Mouse (Mus musculus) kidney, embryonic 15.5 days (tissue): ENCODE results near the gene Adgrl2. TPM values are rescaled to one million over a fixed set of nuclear protein-coding genes. Genes with fewer than 3 reads are reported as not detected.

Experiments used
- ATAC-seq: fragments of 200-750 bp; cut with Nextera tagmentation; replicated peaks from 2 replicates; pipeline ENCODE4 v1.8.0; 2017; ENCODE audit warnings: moderate TSS enrichment; ENCODE audit not compliant: low FRiP score
- H3K27ac ChIP-seq: fragments of 300-500 bp; sonication (generic); 2 replicates; pipeline ENCODE4 v1.5.1; 2015; ENCODE audit warnings: mild to moderate bottlenecking, inconsistent platforms
- H3K27me3 ChIP-seq: fragments of 300-500 bp; sonication (generic); 2 replicates; pipeline ENCODE4 v1.6.1; 2015; ENCODE audit warnings: inconsistent platforms
- H3K36me3 ChIP-seq: fragments of 300-500 bp; sonication (generic); 2 replicates; pipeline ENCODE4 v1.6.1; 2015; ENCODE audit warnings: inconsistent platforms
- H3K4me1 ChIP-seq: fragments of 300-500 bp; sonication (generic); 2 replicates; pipeline ENCODE4 v1.6.1; 2015; ENCODE audit warnings: inconsistent platforms
- H3K4me2 ChIP-seq: fragments of 300-500 bp; sonication (generic); 2 replicates; pipeline ENCODE4 v1.6.1; 2015; ENCODE audit warnings: moderate library complexity, mild to moderate bottlenecking, inconsistent platforms
- H3K4me3 ChIP-seq: fragments of 300-500 bp; sonication (generic); replicated peaks from 2 replicates; pipeline ENCODE4 v1.5.1; 2015; ENCODE audit warnings: mild to moderate bottlenecking, inconsistent platforms
- H3K9ac ChIP-seq: fragments of 300-500 bp; sonication (generic); 2 replicates; pipeline ENCODE4 v1.6.1; 2015; ENCODE audit warnings: mild to moderate bottlenecking, inconsistent platforms
- H3K9me3 ChIP-seq: fragments of 300-500 bp; sonication (generic); replicated peaks from 2 replicates; pipeline ENCODE4 v1.6.1; 2016; ENCODE audit warnings: inconsistent platforms
- WGBS: fragments of 180-500 bp; shearing (Covaris S2); methylation state at CpG from one replicate; pipeline ENCODE4 v1.1.7; 2015; ENCODE audit warnings: mixed read lengths; 5-methylcytosine and 5-hydroxymethylcytosine counted together
- polyA plus RNA-seq: library from polyadenylated mRNA; unstranded; fragments of >200 nt; fragmentation: Nextera tagmentation; extraction: Ambion mirVana; gene quantifications from 2 replicates; pipeline ENCODE4 v1.2.1, GENCODE M21; 2015

Gene Adgrl2
- polyA plus RNA-seq, 1 experiment from 2014 or later: 64.6 TPM

DNA sequence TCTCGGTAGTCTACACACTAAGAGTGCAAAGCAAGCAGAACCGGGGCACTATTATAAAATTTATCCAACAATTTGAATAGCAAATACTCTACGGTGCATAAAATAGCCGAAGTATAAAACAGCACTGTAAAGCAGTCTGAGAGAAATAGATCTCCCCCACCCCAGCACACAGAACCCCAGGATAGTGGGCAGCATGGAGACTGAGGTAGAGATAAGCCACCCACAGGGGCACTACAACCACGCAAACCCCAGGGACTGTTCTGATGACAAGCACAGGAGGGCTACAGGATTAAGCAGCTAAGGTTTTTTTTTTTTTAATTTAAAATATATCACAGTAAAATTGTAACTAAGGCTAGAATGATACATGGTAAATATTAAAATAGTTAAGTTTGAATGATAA, 123.7 kb downstream of the Adgrl2 start:
- Histone ChIP-seq H3K27ac (no peak overlapping the region), H3K27me3 (no peaks in the 10 kb centered on the region), H3K4me3 (no peak overlapping the region), H3K4me1 (0 out of 2 replicates have a peak, but pooled peaks cover 3% of the 10 kb centered on the region), H3K9ac (no peak overlapping the region), H3K4me2 (no peak overlapping the region), H3K36me3 (peaks cover 23% of the 10 kb centered on the region), H3K9me3 (no peaks in the 10 kb centered on the region)
- ATAC-seq: no peak
- 85% methylated on average over 5 of the region's 5 CpGs for WGBS

DNA sequence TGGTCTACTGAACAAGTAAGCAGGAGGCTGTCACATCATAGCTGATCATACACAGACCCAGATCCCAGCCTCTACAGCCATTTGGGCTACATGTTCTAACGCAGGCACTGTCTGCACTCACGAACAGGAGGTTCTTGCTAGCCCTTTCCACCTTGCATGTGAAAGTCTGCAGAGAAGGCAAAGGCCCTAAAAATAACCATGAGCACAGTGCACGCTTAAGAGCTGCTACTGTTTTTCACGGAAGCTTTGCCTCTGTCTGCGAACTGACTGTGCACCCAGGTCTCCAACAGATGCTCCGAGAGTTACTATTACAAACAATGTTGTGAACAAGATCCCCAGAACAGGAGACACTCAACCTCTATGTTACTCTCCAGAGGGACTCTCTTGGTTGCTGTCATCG, 124.3 kb downstream of the Adgrl2 start:
- Histone ChIP-seq H3K27ac (no peak overlapping the region), H3K4me1 (0 out of 2 replicates have a peak, but pooled peaks cover 3% of the 10 kb centered on the region), H3K9me3 (no peaks in the 10 kb centered on the region), H3K4me3 (no peak overlapping the region), H3K4me2 (no peak overlapping the region), H3K36me3 (peaks cover 23% of the 10 kb centered on the region), H3K9ac (no peak overlapping the region), H3K27me3 (no peaks in the 10 kb centered on the region)
- no peak for ATAC-seq
- 92% methylated on average over 7 of the region's 7 CpGs for WGBS

DNA sequence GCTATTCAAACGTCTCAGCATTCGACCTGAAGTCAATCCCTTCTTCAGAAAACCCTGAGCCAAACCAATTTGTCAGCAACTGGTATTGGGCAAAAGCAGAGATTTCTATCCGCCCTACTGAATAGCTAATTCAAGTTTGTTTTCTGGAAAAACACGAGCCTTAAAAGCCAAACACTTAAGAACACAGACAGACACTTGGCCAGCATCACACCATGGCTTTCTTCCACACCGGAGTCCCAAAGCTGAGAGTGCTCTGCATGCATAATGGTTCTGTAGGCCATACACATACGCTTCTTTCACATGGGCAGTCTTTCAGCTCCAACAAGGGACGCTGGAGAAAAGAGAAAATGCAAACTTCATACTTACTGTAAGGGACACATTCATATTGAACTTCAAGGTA, 125.1 kb downstream of the Adgrl2 start:
- no peak overlapping the region for H3K27ac ChIP-seq
- H3K36me3 ChIP-seq: peaks cover 23% of the 10 kb centered on the region
- H3K4me1 ChIP-seq: 0 out of 2 replicates have a peak, but pooled peaks cover 3% of the 10 kb centered on the region
- H3K9ac ChIP-seq: no peak overlapping the region
- H3K9me3 ChIP-seq: no peaks in the 10 kb centered on the region
- 84% methylated on average over 7 of the region's 7 CpGs for WGBS
- no peak overlapping the region for H3K4me2 ChIP-seq
- H3K4me3 ChIP-seq: no peak overlapping the region
- ATAC-seq: no peak
- H3K27me3 ChIP-seq: no peaks in the 10 kb centered on the region

DNA sequence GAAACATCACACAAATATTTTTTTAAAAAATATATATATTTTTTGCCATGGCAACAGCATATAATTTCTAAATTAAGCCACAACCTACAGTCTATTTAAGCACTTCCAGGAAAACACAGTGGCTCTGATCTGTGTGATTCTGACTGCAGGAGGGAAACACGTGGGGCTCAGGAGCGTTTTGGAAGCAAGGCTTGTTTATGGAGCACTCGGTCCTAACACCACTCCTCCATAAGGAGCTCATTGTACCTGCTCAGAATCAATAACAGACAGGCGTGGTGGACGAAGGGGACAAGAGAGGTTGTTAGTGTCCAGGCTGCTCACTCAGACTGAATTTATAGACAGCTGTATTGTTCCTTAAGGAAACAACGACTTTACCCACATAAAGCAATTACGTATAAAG, 128.5 kb downstream of the Adgrl2 start:
- Histone ChIP-seq H3K4me1 (no peaks in the 10 kb centered on the region), H3K9me3 (no peaks in the 10 kb centered on the region), H3K9ac (no peak overlapping the region), H3K27me3 (no peaks in the 10 kb centered on the region), H3K4me3 (no peak overlapping the region), H3K27ac (no peak overlapping the region), H3K36me3 (peaks cover 52% of the 10 kb centered on the region), H3K4me2 (no peak overlapping the region)
- 59% methylated on average over 7 of the region's 7 CpGs for WGBS
- ATAC-seq: no peak

DNA sequence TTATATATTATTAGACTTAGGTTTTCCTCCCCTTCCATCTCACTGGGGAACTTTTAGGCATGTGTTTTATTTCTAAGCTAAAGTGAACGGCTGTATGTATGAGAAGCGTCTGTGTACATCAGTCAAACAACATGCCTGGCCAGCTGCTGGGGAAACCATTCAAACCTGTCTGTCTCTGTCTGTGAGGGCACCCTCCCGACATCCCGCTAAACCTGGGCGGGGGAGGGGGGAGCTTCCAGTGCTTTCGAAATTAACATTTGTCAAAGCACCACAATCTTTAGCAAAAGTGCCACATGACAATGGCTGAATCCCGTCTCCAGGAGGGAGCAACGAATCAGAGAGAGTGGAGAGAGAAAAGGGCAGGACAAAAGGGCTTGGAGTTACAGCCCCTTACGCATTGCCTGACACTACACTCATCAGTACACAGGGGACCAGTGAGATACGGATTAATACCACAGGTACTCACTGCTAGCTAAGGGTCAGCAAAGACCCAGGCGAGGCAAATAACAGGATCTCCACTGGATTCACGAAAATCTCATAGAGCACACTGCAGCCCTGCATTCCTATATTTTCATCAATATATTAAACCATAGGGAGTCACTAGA, 135.9 kb downstream of the Adgrl2 start:
- peaks cover 11% of the 10 kb centered on the region for H3K4me1 ChIP-seq
- H3K27me3 ChIP-seq: no peaks in the 10 kb centered on the region
- 44% methylated on average over 12 of the region's 12 CpGs for WGBS
- no peak overlapping the region for H3K27ac ChIP-seq
- H3K9me3 ChIP-seq: no peaks in the 10 kb centered on the region
- no peak overlapping the region for H3K4me2 ChIP-seq
- no peak overlapping the region for H3K9ac ChIP-seq
- no peak for ATAC-seq
- peaks cover 62% of the 10 kb centered on the region for H3K36me3 ChIP-seq
- no peak overlapping the region for H3K4me3 ChIP-seq

DNA sequence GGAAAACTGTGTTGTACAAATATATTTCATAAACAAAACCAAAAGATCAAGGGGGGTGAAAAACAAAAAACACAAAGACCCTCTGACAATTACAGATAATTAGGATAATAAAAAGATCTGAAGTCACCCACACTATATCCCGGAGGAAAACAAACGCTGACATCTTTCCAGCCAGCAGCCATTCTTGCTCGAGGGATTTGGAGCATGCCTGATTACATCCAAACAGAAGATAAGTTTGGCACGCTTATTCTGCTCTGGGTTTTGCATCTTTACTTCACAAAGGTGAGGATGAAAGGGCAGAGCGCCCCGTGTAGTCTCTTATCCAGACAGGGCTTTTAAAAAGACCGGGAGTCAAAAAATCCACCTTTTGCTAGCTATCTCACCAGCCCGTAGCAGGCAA, 137.0 kb downstream of the Adgrl2 start:
- H3K4me3 ChIP-seq: no peak overlapping the region
- no peaks in the 10 kb centered on the region for H3K9me3 ChIP-seq
- H3K4me2 ChIP-seq: no peak overlapping the region
- no peak overlapping the region for H3K27ac ChIP-seq
- ATAC-seq: no peak
- H3K4me1 ChIP-seq: peaks cover 11% of the 10 kb centered on the region
- no peaks in the 10 kb centered on the region for H3K27me3 ChIP-seq
- H3K9ac ChIP-seq: no peak overlapping the region
- peaks cover 62% of the 10 kb centered on the region for H3K36me3 ChIP-seq
- WGBS: 49% methylated on average over 8 of the region's 8 CpGs

DNA sequence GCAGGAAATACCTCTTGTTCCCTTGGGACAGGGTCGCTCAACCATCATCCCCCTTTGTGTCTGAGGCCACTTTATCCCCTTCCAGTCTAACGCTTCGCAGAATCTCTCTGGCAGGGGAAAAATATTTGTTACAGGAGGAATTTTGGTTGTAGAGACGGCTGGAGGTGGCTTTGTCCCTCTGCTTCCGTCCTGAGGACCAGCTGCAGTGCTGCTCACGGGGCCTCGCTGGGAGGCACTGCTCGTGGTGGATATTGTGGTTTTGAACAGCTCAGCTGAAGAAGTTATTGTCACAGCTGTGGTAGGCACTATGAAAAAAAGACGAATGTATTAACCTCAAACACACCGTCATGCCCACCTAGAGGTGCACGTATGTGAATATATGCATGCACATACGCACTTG, 137.8 kb downstream of the Adgrl2 start:
- Histone ChIP-seq H3K27me3 (no peaks in the 10 kb centered on the region), H3K36me3 (peaks cover 65% of the 10 kb centered on the region), H3K4me3 (no peak overlapping the region), H3K27ac (peak overlapping the region; percentile 18; the same call in 1 of the 2 replicates), H3K4me2 (no peak overlapping the region), H3K9me3 (no peaks in the 10 kb centered on the region), H3K4me1 (peaks cover 11% of the 10 kb centered on the region), H3K9ac (no peak overlapping the region)
- no peak for ATAC-seq
- WGBS: 61% methylated on average over 12 of the region's 12 CpGs

DNA sequence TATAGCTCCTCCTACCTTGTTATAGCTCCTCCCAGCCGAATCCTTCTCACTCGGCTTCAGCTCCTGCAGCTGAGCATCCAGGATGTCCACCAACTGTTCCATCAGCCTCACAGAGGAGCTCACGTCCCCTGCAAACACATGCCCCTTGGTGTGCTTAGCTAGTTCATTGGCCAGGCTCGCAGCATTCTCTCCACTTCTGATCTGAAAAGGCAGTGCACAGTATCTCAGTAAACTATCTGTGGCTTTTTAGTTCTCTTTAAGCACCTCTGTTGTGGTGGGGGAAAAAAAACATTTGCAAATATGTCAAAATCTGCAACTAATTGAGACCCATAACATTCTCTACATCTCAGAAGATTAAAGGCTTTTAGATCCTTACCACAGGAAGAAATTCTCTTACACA, 139.5 kb downstream of the Adgrl2 start:
- no peaks in the 10 kb centered on the region for H3K27me3 ChIP-seq
- 90% methylated on average over 4 of the region's 4 CpGs for WGBS
- peaks cover 68% of the 10 kb centered on the region for H3K36me3 ChIP-seq
- H3K4me2 ChIP-seq: no peak overlapping the region
- H3K9ac ChIP-seq: no peak overlapping the region
- H3K4me1 ChIP-seq: peaks cover 11% of the 10 kb centered on the region
- ATAC-seq: no peak
- H3K9me3 ChIP-seq: no peaks in the 10 kb centered on the region
- no peak overlapping the region for H3K4me3 ChIP-seq
- H3K27ac ChIP-seq: no peak overlapping the region

DNA sequence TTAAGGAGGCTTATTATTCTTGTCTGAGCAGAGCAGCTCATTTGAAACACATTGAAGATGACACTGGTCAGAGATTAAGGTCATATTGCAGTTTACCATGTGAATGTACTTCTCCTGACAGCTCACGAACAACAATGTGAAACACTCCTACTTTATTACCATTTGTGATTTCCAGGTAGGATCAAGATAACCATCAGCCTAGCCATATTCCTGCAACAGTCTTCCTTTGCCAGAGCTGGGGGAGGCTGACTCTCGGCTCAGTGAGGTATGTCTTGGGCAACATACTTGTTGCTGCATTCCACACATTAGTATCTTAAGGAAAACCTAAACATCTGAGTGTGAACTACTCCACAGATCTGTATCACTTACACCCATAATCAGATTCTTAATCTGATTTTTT, 142.0 kb downstream of the Adgrl2 start:
- H3K36me3 ChIP-seq: peaks cover 87% of the 10 kb centered on the region
- H3K4me1 ChIP-seq: peaks cover 9% of the 10 kb centered on the region
- ATAC-seq: no peak
- no peak overlapping the region for H3K27ac ChIP-seq
- no peak overlapping the region for H3K4me3 ChIP-seq
- H3K27me3 ChIP-seq: no peaks in the 10 kb centered on the region
- no peak overlapping the region for H3K9ac ChIP-seq
- 72% methylated on average over 2 of the region's 2 CpGs for WGBS
- no peak overlapping the region for H3K4me2 ChIP-seq
- H3K9me3 ChIP-seq: no peaks in the 10 kb centered on the region

DNA sequence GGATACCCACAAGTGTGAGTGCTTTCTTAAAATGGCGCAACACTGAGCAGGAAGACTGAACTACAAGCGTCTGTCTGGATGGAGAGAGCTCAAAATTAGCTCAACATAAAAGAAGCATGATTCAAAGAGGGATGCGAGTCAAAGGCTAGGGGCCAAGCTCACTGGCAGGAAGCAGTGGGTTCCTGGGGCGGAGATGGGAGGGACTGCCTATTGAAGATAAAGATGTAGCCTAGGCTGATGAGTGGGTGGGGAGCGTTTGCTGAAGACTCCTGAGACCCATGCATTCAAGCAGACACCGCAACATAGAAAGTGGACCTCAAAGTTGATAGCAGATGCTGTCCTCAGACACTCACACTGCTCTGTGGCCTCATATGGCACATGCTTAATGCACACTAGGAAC, 146.2 kb downstream of the Adgrl2 start:
- Histone ChIP-seq H3K4me1 (0 out of 2 replicates have a peak, but pooled peaks cover 3% of the 10 kb centered on the region), H3K27ac (no peak overlapping the region), H3K9ac (no peak overlapping the region), H3K27me3 (no peaks in the 10 kb centered on the region), H3K36me3 (peaks cover 68% of the 10 kb centered on the region), H3K4me2 (no peak overlapping the region), H3K4me3 (no peak overlapping the region), H3K9me3 (no peaks in the 10 kb centered on the region)
- no peak for ATAC-seq
- WGBS: 84% methylated on average over 6 of the region's 6 CpGs

DNA sequence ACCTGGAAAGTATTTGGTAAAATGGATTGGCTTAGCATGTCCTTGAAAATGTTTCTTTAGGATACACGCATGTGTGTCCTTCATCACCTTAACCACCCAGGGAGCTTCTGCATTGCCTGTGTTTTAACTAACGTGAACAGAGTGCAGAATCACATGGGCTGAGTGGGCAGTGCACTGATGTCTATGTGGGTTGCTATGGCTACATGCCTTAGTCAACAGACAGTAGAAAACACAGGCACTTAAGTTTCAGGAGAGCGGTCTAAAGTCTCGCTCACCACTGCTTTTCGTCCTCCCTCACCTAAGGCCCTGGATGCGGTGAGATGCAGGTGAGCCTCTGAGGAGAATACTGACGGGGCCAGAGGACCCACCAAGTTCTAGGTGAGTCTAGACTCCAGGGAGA, 147.8 kb downstream of the Adgrl2 start:
- H3K36me3 ChIP-seq: peaks cover 68% of the 10 kb centered on the region
- 0 out of 2 replicates have a peak, but pooled peaks have one; percentile 29 for ATAC-seq
- no peak overlapping the region for H3K9ac ChIP-seq
- H3K27me3 ChIP-seq: no peaks in the 10 kb centered on the region
- no peak overlapping the region for H3K4me3 ChIP-seq
- no peaks in the 10 kb centered on the region for H3K9me3 ChIP-seq
- 0 out of 2 replicates have a peak, but pooled peaks cover 3% of the 10 kb centered on the region for H3K4me1 ChIP-seq
- H3K4me2 ChIP-seq: no peak overlapping the region
- H3K27ac ChIP-seq: no peak overlapping the region
- WGBS: 82% methylated on average over 7 of the region's 7 CpGs

DNA sequence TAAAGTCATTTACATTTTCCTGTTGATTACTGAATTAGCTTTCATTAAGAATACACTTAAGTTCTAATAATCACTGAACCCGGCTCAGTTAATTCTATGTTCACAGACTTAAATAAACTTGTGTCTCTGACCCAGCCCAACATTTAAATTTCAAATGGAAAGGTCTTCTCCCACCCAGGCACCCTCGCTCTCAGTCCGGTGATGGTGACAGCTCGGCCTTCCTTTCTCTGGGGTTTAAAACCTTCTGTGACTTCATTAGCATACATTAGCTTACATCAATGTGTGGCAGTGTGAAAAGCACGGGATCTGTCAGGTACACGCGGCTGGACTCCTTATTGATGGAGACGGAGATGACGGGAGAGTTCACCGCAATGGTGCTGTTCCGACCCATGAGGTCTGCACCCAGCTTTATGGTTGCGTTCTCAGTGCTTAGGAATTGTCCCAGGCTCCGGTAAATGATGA, 151.5 kb downstream of the Adgrl2 start:
- Histone ChIP-seq H3K36me3 (peaks cover 74% of the 10 kb centered on the region), H3K9me3 (no peaks in the 10 kb centered on the region), H3K4me2 (no peak overlapping the region), H3K9ac (no peak overlapping the region), H3K27ac (no peak overlapping the region), H3K4me3 (no peak overlapping the region), H3K27me3 (no peaks in the 10 kb centered on the region), H3K4me1 (0 out of 2 replicates have a peak, but pooled peaks cover 3% of the 10 kb centered on the region)
- ATAC-seq: no peak
- 93% methylated on average over 13 of the region's 13 CpGs for WGBS
